Mouse (Mus musculus) effector memory CD4-positive, alpha-beta T cell, adult 7 months (primary cell): Measurements from ENCODE around the gene Ccn2. TPM values are rescaled to one million over a fixed set of nuclear protein-coding genes. Genes with fewer than 3 reads are reported as not detected.

ENCODE experiments used
- polyA plus RNA-seq: library from polyadenylated mRNA; unstranded; fragments of 100-300 nt; shearing (Covaris generic); gene quantifications from one replicate; pipeline ENCODE4 v1.2.1, GENCODE M21; 2017

Ccn2 gene
- polyA plus RNA-seq = not detected

DNA sequence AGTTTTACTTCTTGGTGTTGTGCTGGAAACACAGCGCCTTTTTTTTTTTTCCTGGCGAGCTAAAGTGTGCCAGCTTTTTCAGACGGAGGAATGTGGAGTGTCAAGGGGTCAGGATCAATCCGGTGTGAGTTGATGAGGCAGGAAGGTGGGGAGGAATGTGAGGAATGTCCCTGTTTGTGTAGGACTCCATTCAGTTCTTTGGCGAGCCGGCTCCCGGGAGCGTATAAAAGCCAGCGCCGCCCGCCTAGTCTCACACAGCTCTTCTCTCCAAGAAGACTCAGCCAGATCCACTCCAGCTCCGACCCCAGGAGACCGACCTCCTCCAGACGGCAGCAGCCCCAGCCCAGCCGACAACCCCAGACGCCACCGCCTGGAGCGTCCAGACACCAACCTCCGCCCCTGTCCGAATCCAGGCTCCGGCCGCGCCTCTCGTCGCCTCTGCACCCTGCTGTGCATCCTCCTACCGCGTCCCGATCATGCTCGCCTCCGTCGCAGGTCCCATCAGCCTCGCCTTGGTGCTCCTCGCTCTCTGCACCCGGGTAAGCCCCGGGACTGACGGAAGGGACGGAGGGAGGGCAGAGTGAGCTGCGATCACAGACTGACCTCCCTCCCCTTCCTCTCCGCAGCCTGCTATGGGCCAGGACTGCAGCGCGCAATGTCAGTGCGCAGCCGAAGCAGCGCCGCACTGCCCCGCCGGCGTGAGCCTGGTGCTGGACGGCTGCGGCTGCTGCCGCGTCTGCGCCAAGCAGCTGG is at the start of gene Ccn2:
TSS of gene Ccn2 (plus strand) at position 193 of the 753 bp plus-strand sequence.

Other genes with a start within 250 kb of the Ccn2 start
- 18.6 TPM for gene Enpp1, start 116.7 kb downstream of the Ccn2 start, polyA plus RNA-seq
- 0.73 TPM for gene Enpp3, start 247.4 kb downstream of the Ccn2 start, polyA plus RNA-seq